Mouse (Mus musculus) heart, adult 2 months (tissue): ENCODE data around the gene Pdzk1ip1.

Source experiments
- EP300 ChIP-seq: fragments of 200-500 bp; IDR thresholded peaks from 2 replicates; pipeline ENCODE4 v1.6.1; 2011; ENCODE audit warnings: low read depth, low read length, control low read depth; ENCODE audit not compliant: insufficient read depth
- POLR2A ChIP-seq: fragments of 200-500 bp; IDR thresholded peaks from 2 replicates; pipeline ENCODE4 v1.6.1; 2011; ENCODE audit warnings: mild to moderate bottlenecking, low read depth, low read length, control low read depth; ENCODE audit not compliant: insufficient read depth

GRCm38 (mm10) chr4:115094056-115094455 is 5.5 kb downstream of the Pdzk1ip1 start:
- no peak for TF ChIP-seq EP300
- TF ChIP-seq POLR2A, result no peak
